Mouse (Mus musculus) spleen, adult 2 months (tissue): ENCODE data around the gene Tmem45a.

ENCODE experiments used
- CTCF ChIP-seq: fragments of 200-500 bp; IDR thresholded peaks from 2 replicates; pipeline ENCODE4 v1.5.1; 2011; ENCODE audit warnings: mild to moderate bottlenecking, inconsistent platforms; ENCODE audit not compliant: insufficient read depth, insufficient read length, insufficient replicate concordance; ENCODE audit errors: extremely low read depth
- POLR2A ChIP-seq: fragments of 200-500 bp; IDR thresholded peaks from 2 replicates; pipeline ENCODE4 v1.6.1; 2011; ENCODE audit warnings: low read depth, low read length, inconsistent platforms

GRCm38 (mm10) chr16:56886616-56887116, 700 bp upstream of the Tmem45a start:
- TF ChIP-seq CTCF (no peak), POLR2A (no peak)
